Mouse (Mus musculus) MN1 (cell line): ENCODE measurements around the gene Gstp2.

ENCODE experiments used
- DNase-seq: peaks from one replicate; pipeline ENCODE4 v3.0.0-alpha.2; 2016; ENCODE audit warnings: low spot score

The Gstp2 gene

GRCm38 (mm10) chr19:4045966-4046865, at the start of gene Gstp2:
Gene Gstp2, minus strand, starts transcription at chr19:4046023.
- DNase-seq: peak; percentile 90

- DNase-seq: no peak
Measured at GRCm38 (mm10) chr19:4094774-4095303, 49.0 kb upstream of the Gstp2 start.

- no peak for DNase-seq
Measured at GRCm38 (mm10) chr19:4094348-4094747, 48.5 kb upstream of the Gstp2 start.

- DNase-seq: no peak
Measured at GRCm38 (mm10) chr19:4093772-4094171, 47.9 kb upstream of the Gstp2 start.

GRCm38 (mm10) chr19:4092750-4093149, 46.9 kb upstream of the Gstp2 start:
- DNase-seq: no peak

GRCm38 (mm10) chr19:4091383-4091782, 45.6 kb upstream of the Gstp2 start:
- DNase-seq: no peak

- DNase-seq: no peak
Measured at GRCm38 (mm10) chr19:4090446-4090845, 44.6 kb upstream of the Gstp2 start.

GRCm38 (mm10) chr19:4089128-4089527, 43.3 kb upstream of the Gstp2 start:
- DNase-seq: no peak

GRCm38 (mm10) chr19:4088146-4088545, 42.3 kb upstream of the Gstp2 start:
- DNase-seq: no peak

GRCm38 (mm10) chr19:4087090-4087489, 41.3 kb upstream of the Gstp2 start:
- DNase-seq: no peak

GRCm38 (mm10) chr19:4086156-4086555, 40.3 kb upstream of the Gstp2 start:
- DNase-seq: no peak

GRCm38 (mm10) chr19:4084984-4085383, 39.2 kb upstream of the Gstp2 start:
- DNase-seq: no peak

GRCm38 (mm10) chr19:4083826-4084225, 38.0 kb upstream of the Gstp2 start:
- no peak for DNase-seq

GRCm38 (mm10) chr19:4083316-4083715, 37.5 kb upstream of the Gstp2 start:
- no peak for DNase-seq

- DNase-seq: no peak
Measured at GRCm38 (mm10) chr19:4082219-4082965, 36.6 kb upstream of the Gstp2 start.

GRCm38 (mm10) chr19:4081394-4081793, 35.6 kb upstream of the Gstp2 start, which contains the start of gene Cabp2:
Gene Cabp2, plus strand, starts transcription at chr19:4081578.
- no peak for DNase-seq

GRCm38 (mm10) chr19:4080511-4081009, 34.7 kb upstream of the Gstp2 start:
- no peak for DNase-seq

- DNase-seq: no peak
Measured at GRCm38 (mm10) chr19:4079594-4079993, 33.8 kb upstream of the Gstp2 start.

GRCm38 (mm10) chr19:4075531-4075930, 29.7 kb upstream of the Gstp2 start:
- no peak for DNase-seq

GRCm38 (mm10) chr19:4072706-4073424, 27.0 kb upstream of the Gstp2 start:
- no peak for DNase-seq

GRCm38 (mm10) chr19:4071406-4071805, 25.6 kb upstream of the Gstp2 start:
- no peak for DNase-seq

- no peak for DNase-seq
Measured at GRCm38 (mm10) chr19:4070756-4071155, 24.9 kb upstream of the Gstp2 start.
